Mouse (Mus musculus): ENCODE data around the gene Mllt3. TPM values are rescaled to one million over a fixed set of nuclear protein-coding genes. Genes with fewer than 3 reads are reported as not detected.

The Mllt3 gene
- polyA plus RNA-seq (2015; fragmentation: Nextera tagmentation; extraction: Ambion mirVana) = 29.2 and 30.8 TPM in 2 replicates

DNA sequence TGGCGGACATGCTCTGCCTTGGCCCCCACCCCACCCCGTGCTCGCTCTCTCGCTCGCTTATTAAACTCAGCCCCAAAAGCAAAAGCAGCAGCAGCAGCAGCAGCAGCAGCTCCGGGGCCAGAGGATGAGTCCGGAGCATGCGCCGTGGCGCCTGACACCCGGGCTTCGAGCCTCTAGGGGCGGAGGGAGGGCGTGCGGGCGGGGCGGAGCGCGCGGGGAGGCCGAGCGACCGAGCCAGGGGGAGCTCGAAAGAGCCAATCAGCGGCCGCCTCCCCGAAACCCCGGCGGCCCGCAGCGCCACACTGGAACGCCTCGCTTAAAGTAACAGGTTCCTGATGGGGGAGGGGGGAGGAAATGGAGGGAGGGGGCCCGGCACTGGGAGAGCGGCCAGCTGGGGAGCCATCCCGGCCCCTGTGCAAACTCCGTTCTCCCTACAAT is at the start of gene Mllt3:
TSS of gene Mllt3 (minus strand) at position 149 of the 438 bp plus-strand sequence.
- ATAC-seq (replicated peaks; ENCODE audit: insufficient number of reproducible peaks, insufficient read depth, low FRiP score, low read depth) = peak; percentile 95
- Histone ChIP-seq H3K9ac (peak within 1 kb of the TSS; percentile 77), H3K27me3 (no peaks in the 10 kb centered on the region), H3K36me3 (no peaks in the 10 kb centered on the region), H3K4me1 (replicated peaks) (peaks cover 31% of the 10 kb centered on the region), H3K4me3 (peak within 1 kb of the TSS; percentile 79), H3K4me2 (peak within 1 kb of the TSS; percentile 93), H3K27ac (peak within 1 kb of the TSS; percentile 97), H3K9me3 (replicated peaks) (no peaks in the 10 kb centered on the region)
- WGBS = under 1% methylated on average over 37 of the region's 37 CpGs

DNA sequence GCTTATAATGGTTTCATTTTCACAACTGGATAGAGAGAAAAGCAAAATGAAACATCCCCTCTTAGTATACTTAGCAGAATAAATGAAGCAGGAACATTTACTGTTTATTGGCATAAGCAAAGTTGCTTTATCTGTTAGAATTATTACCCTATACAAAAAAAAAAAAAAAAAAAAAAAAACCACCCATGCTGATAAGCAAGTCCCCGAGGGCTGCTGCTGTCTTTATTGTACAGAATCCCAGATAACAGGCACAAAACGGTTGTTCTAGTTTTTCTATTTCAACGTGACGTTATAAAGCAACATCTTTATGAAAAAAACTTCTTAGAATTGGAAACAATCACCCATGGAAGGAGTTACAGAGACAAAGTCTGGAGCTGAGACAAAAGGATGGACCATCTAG is 49.2 kb upstream of the Mllt3 start:
- no peak overlapping the region for H3K4me3 ChIP-seq
- no peaks in the 10 kb centered on the region for H3K36me3 ChIP-seq
- no peak overlapping the region for H3K4me2 ChIP-seq
- no peak overlapping the region for H3K9ac ChIP-seq
- H3K9me3 ChIP-seq (replicated peaks) = no peaks in the 10 kb centered on the region
- no peaks in the 10 kb centered on the region for H3K27me3 ChIP-seq
- no peaks in the 10 kb centered on the region for H3K4me1 ChIP-seq (replicated peaks)
- no peak for ATAC-seq (replicated peaks; ENCODE audit: insufficient number of reproducible peaks, insufficient read depth, low FRiP score, low read depth)
- no peak overlapping the region for H3K27ac ChIP-seq
- WGBS = 64% methylated on average over 4 of the region's 4 CpGs

DNA sequence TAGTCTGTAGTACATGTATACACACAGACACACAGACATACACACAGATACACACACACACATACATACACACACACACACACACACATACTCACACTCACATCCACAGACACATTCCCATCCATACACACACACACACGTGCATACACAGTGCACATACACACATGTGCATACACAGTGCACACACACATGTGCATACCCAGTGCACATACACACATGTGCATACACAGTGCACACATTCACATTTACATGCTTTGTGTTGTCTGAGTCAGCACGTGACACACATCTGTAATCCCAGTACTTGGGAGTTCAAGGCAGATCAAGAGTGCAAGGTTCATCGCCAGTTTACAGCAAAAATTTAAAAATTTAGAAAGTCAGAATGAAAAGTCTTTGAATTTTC is 48.7 kb upstream of the Mllt3 start:
- no peak overlapping the region for H3K4me3 ChIP-seq
- no peak overlapping the region for H3K27ac ChIP-seq
- H3K36me3 ChIP-seq = no peaks in the 10 kb centered on the region
- H3K27me3 ChIP-seq = no peaks in the 10 kb centered on the region
- ATAC-seq (replicated peaks; ENCODE audit: insufficient number of reproducible peaks, insufficient read depth, low FRiP score, low read depth) = no peak
- H3K9me3 ChIP-seq (replicated peaks) = no peaks in the 10 kb centered on the region
- no peaks in the 10 kb centered on the region for H3K4me1 ChIP-seq (replicated peaks)
- no peak overlapping the region for H3K9ac ChIP-seq
- 89% methylated on average over 3 of the region's 3 CpGs for WGBS
- H3K4me2 ChIP-seq = no peak overlapping the region

DNA sequence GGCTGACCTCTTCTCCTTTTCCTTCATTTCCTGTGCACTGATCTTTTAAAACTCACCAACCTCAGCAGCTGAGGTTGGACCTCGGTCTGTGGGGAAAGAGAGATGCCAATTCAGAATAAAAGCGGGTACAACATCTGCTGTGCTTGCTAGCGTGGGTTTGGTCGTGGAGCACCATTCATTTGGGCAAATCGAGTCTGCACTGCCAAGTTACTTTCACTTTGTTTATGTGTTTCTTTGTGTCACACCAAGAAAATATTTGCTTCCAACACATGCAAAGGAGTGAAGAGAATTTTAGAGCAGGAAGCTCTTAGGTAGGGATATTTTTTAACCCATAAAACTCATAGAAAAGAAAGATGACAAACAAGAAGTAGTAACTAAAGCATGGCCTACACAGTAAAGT is 48.3 kb upstream of the Mllt3 start:
- 78% methylated on average over 5 of the region's 5 CpGs for WGBS
- Histone ChIP-seq H3K4me2 (no peak overlapping the region), H3K4me3 (no peak overlapping the region), H3K4me1 (replicated peaks) (no peaks in the 10 kb centered on the region), H3K27ac (no peak overlapping the region), H3K9me3 (replicated peaks) (no peaks in the 10 kb centered on the region), H3K36me3 (no peaks in the 10 kb centered on the region), H3K9ac (no peak overlapping the region), H3K27me3 (no peaks in the 10 kb centered on the region)
- ATAC-seq (replicated peaks; ENCODE audit: insufficient number of reproducible peaks, insufficient read depth, low FRiP score, low read depth) = no peak

DNA sequence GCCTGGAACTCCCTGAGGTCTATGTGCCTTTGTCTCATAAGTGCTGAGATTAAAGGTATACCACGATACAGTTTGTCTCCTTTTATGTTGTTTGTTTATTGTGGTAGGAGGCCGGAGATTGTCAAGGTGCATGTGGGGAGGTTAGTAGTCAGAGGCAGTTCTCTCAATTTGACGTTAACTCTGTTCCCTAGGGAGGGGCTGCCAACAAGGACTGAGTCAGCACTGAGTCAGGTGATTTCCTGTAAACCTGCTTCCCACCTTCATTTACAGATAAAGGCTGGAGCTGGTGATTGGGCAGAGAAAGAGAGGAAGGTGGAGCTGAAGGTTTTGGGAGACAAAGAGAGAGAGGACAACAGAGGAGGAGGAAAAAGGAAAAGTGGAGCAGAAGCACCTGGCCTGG is 45.8 kb upstream of the Mllt3 start:
- H3K4me3 ChIP-seq = no peak overlapping the region
- H3K27ac ChIP-seq = no peak overlapping the region
- H3K9me3 ChIP-seq (replicated peaks) = no peaks in the 10 kb centered on the region
- no peak for ATAC-seq (replicated peaks; ENCODE audit: insufficient number of reproducible peaks, insufficient read depth, low FRiP score, low read depth)
- no peaks in the 10 kb centered on the region for H3K27me3 ChIP-seq
- no peaks in the 10 kb centered on the region for H3K4me1 ChIP-seq (replicated peaks)
- no peaks in the 10 kb centered on the region for H3K36me3 ChIP-seq
- no peak overlapping the region for H3K9ac ChIP-seq
- 66% methylated on average over 3 of the region's 3 CpGs for WGBS
- no peak overlapping the region for H3K4me2 ChIP-seq

DNA sequence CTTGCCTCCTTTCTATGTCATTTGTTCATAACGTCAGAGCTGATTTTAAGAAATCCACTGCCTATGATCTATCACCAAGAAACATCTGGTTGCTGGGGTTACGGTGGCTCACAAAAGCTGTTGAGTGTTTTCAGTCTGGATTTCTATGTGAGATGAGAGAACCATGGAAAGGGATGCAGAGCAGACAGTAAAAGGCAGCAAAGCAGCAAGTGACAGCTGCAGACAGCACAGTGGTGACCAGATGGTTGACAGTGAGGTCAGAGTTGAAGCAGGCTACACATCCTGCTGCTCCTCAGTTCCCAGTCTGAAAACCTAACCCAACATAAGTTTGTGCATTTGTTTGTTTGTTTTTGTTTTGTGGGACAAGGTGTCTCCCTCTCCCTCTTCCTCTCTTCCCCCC is 42.2 kb upstream of the Mllt3 start:
- ATAC-seq (replicated peaks; ENCODE audit: insufficient number of reproducible peaks, insufficient read depth, low FRiP score, low read depth) = no peak
- no peaks in the 10 kb centered on the region for H3K9me3 ChIP-seq (replicated peaks)
- H3K27ac ChIP-seq = no peak overlapping the region
- H3K36me3 ChIP-seq = no peaks in the 10 kb centered on the region
- H3K4me2 ChIP-seq = no peak overlapping the region
- H3K27me3 ChIP-seq = no peaks in the 10 kb centered on the region
- no peak overlapping the region for H3K4me3 ChIP-seq
- H3K4me1 ChIP-seq (replicated peaks) = no peaks in the 10 kb centered on the region
- WGBS = 66% methylated on average over 2 of the region's 2 CpGs
- no peak overlapping the region for H3K9ac ChIP-seq

DNA sequence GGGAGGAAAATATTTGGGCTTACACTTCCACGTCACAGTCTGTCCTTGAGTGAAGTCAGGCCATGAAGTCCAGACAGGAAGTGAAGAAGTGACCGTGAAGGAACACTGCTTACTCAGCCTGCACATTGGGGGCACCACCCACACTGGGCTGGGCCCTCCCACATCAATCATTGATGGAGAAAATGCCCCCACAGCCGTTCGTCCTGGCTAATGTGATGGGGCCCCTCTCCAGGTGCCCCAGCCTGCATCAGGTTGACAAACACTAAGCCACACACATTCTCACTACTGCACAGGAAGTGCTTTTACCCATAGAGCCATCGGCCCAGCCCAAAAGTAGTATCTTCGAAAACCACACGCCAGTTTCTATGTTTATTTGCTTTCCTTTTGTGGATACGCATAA is 13.1 kb upstream of the Mllt3 start:
- no peaks in the 10 kb centered on the region for H3K9me3 ChIP-seq (replicated peaks)
- H3K36me3 ChIP-seq = no peaks in the 10 kb centered on the region
- no peak overlapping the region for H3K9ac ChIP-seq
- no peak overlapping the region for H3K4me2 ChIP-seq
- no peak overlapping the region for H3K4me3 ChIP-seq
- H3K27me3 ChIP-seq = no peaks in the 10 kb centered on the region
- H3K4me1 ChIP-seq (replicated peaks) = no peaks in the 10 kb centered on the region
- 66% methylated on average over 8 of the region's 8 CpGs for WGBS
- ATAC-seq (replicated peaks; ENCODE audit: insufficient number of reproducible peaks, insufficient read depth, low FRiP score, low read depth) = no peak
- H3K27ac ChIP-seq = no peak overlapping the region

DNA sequence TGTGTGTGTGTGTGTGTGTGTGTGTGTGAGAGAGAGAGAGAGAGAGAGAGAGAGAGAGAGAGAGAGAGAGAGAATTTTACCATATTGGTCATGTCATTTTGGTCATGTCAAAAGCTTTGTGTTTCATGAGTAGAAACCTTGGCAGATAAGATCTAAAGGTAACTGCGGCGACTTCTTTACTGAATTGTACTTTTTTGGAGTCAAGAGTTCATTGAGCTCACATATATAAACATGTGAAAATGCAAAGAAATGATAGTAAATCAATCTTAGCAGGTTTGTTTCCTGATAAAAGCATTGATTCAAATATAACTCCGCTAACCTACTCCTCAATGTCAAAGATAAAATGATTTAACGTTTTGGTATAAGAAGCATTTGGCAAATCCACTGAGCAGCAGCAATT is 12.0 kb upstream of the Mllt3 start:
- H3K9me3 ChIP-seq (replicated peaks) = no peaks in the 10 kb centered on the region
- no peak overlapping the region for H3K4me3 ChIP-seq
- 79% methylated on average over 4 of the region's 4 CpGs for WGBS
- H3K36me3 ChIP-seq = no peaks in the 10 kb centered on the region
- ATAC-seq (replicated peaks; ENCODE audit: insufficient number of reproducible peaks, insufficient read depth, low FRiP score, low read depth) = no peak
- no peak overlapping the region for H3K27ac ChIP-seq
- H3K9ac ChIP-seq = no peak overlapping the region
- H3K4me2 ChIP-seq = no peak overlapping the region
- H3K4me1 ChIP-seq (replicated peaks) = no peaks in the 10 kb centered on the region
- no peaks in the 10 kb centered on the region for H3K27me3 ChIP-seq

DNA sequence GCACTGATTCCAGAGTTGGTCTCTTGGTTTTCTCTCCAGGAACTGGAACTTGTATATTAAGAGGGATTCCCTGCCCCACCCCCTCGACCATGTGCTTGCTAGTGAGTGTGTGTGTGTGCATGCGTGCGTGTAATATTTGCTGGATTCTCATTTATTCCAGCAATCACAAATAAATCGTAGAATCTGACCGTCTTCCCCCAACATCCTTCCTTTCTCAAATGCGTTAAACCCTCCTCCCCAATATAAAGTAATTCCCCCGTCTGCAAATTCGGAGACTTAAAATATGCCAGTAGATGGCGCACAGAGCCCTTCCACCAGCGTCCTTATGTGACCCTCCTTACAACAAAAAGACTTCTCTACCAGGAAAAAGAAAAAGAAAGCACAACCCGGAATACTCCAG is 2.2 kb upstream of the Mllt3 start:
- Histone ChIP-seq H3K36me3 (no peaks in the 10 kb centered on the region), H3K9me3 (replicated peaks) (no peaks in the 10 kb centered on the region), H3K27me3 (no peaks in the 10 kb centered on the region), H3K4me2 (peak overlapping the region; percentile 93), H3K4me1 (replicated peaks) (peaks cover 22% of the 10 kb centered on the region), H3K27ac (no peak overlapping the region), H3K9ac (no peak overlapping the region), H3K4me3 (peak overlapping the region; percentile 79)
- ATAC-seq (replicated peaks; ENCODE audit: insufficient number of reproducible peaks, insufficient read depth, low FRiP score, low read depth) = no peak
- 1% methylated on average over 11 of the region's 11 CpGs for WGBS

DNA sequence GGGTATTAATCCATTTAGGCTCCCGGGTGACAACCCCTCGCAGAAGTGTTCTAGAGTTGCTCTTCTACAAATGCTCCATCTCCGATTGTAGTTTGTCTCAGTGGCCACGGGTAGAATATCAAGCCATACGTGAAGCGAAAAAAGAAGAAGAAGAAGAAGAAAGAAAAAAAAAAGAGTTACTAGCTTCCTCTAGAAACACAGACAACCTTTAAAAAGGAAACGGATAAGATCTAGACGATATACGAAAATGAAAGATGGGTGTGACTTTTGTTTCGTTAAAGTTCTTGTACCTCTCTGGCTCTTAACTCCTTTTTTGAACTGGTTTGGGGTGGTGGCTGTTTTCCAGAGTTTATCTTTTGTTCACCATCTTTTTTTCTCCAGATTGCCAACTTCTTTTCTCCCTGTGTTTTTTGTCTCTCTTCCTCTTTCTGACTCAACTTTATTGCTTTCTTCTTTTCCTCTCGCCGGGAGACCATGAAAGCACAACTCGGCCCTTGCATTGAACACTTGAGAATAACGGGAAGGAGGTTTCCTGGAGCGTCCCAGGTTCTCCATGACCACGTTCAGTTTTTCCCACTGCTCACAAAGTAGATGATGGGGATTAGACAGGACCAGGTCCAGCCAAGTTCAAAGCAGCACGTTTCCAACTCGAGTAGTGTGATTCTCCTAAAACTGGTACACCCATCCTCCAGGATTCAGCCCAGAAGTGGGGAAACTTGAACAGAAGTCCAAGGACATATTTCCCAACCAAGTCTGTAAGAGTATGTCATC is 1.4 kb upstream of the Mllt3 start:
- Histone ChIP-seq H3K4me3 (peak overlapping the region; percentile 79), H3K9ac (peak overlapping the region; percentile 70; the same call in 1 of the 2 replicates), H3K36me3 (no peaks in the 10 kb centered on the region), H3K9me3 (replicated peaks) (no peaks in the 10 kb centered on the region), H3K4me2 (peak overlapping the region; percentile 93), H3K4me1 (replicated peaks) (peaks cover 26% of the 10 kb centered on the region), H3K27me3 (no peaks in the 10 kb centered on the region), H3K27ac (no peak overlapping the region)
- WGBS = 4% methylated on average over 18 of the region's 18 CpGs
- no peak for ATAC-seq (replicated peaks; ENCODE audit: insufficient number of reproducible peaks, insufficient read depth, low FRiP score, low read depth)

DNA sequence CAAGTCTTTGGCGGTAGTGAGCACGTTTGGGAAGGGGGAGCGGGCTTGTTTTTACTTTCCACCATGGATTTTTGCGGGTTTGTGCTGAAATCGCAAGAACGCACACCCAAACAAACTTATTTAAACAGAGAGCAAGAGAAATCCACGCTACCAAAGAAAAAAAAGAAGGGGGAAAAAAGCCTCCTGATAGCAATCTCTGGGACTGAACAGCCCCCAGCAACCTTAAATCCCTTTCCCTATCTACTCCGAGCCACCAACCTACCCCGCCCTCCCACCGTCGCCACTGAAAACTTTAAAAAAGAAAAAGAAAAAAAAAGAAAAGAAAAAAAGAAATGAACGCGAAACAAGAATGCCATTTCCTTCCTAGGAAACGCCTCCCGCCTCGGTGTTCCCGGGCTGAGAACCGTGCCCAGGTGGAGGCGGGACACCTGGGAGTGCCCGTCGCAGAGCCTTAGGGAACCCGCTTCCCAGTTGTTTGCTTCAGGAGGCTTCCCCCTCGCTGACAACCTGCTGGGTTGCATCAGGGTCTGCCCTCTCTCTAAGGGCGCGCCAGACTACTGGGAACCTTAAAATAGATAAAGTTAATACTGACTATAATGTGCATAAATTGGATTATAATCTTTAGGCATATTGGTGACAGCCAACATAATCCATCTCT is 694 bp upstream of the Mllt3 start:
- ATAC-seq (replicated peaks; ENCODE audit: insufficient number of reproducible peaks, insufficient read depth, low FRiP score, low read depth) = no peak
- H3K36me3 ChIP-seq = no peaks in the 10 kb centered on the region
- peak overlapping the region; percentile 93 for H3K4me2 ChIP-seq
- peak overlapping the region; percentile 79 for H3K4me3 ChIP-seq
- H3K27me3 ChIP-seq = no peaks in the 10 kb centered on the region
- H3K9me3 ChIP-seq (replicated peaks) = no peaks in the 10 kb centered on the region
- peaks cover 31% of the 10 kb centered on the region for H3K4me1 ChIP-seq (replicated peaks)
- H3K27ac ChIP-seq = peak overlapping the region; percentile 97
- 0% methylated on average over 25 of the region's 25 CpGs for WGBS
- H3K9ac ChIP-seq = peak overlapping the region; percentile 70

Measured in heart, embryonic 15.5 days (tissue).